Mouse (Mus musculus): ENCODE data around the gene Smtnl1.
A peak's percentile ranks its signal among the peaks of the same experiment; 100 is the strongest.

Gene Smtnl1

DNA sequence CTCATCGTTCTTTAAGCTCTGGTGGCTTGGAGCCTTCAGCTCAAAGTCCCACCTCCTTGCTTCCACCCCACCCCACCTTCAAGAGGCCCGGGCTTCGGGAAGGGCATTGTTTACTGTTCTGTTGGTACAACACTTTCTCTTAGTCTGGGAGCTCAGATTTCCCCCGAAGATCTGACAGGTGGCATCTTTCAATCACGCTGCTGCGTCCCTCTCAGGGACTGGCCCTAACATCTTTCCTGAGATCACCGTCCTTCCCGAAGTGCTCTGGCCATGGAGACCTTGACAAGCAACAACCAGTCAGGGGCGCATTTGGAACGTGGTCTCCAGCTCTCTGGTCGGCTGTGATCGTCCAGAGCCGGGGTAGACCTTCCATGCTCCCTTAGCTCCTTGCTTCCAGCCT is at the start of gene Smtnl1:
Gene Smtnl1 (minus strand): TSS at position 101 of the 400 bp plus-strand sequence.
- DNase-seq, result no peak

DNA sequence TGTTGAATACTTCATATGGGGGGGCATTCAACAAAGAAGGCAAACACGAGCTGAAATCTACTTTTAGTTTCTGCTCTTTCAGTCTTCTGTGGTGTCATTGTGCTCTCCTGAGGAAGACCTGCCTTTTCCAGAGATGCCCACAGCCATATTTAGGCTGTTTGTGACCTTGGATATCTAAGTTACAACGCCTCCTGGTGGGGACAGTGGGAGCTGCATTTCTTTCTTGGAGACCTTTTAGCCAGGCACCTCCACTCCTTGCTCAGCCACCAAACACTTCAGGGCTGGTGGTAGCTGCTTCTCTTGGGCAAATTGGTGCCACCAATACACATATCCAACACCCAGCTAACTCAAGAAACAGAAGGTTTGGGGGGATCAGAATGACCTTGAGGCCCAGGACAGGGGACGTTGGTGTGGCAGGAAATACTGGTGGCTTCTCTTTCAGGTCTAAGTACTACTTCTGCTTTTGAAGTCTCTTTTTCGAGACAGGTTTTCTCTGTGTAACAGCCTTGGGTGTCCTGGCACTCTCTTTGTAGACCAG is 48.2 kb upstream of the Smtnl1 start:
- no peak for DNase-seq

DNA sequence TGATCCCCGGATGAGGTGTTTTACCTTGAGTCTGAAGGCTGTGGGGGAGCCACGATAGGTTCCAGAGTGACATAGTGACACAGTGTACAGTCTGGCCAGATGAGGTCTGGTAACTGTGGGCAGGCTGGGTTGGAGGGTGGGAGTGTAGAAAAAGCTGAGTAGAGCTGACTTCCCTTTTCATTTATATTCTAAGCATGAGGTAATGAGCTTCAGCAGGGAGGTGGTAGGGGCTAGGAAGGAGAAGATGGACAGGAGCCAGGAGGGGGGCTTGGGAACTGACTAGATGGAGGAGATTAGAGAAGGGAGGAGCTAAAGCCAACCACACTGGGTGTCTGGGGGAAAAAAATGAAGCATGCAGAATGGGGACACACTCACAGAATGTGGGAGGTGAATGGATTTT is 46.5 kb upstream of the Smtnl1 start:
- DNase-seq, result no peak

DNA sequence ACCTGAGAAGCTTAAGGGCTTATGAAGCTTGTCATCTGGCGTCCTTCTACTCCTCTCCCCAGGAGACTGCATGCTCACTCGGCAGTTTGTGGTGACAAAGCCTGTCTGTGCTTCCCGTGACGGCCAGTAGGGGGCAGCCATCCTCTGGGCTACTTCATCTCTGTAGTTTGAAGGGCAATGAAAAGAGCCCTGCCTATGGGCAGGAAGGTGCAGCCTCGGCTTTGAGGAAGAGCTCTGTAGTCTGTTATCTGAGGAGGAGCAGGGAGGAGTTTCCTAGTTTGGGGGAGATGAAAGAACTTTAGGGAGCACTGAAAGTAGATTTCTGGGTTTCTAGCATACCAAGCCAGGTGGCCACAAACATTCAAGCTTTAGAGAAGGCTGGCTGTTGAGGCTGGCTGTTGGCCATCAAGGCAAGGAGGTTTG is 46.1 kb upstream of the Smtnl1 start:
- DNase-seq, result peak; percentile 69

DNA sequence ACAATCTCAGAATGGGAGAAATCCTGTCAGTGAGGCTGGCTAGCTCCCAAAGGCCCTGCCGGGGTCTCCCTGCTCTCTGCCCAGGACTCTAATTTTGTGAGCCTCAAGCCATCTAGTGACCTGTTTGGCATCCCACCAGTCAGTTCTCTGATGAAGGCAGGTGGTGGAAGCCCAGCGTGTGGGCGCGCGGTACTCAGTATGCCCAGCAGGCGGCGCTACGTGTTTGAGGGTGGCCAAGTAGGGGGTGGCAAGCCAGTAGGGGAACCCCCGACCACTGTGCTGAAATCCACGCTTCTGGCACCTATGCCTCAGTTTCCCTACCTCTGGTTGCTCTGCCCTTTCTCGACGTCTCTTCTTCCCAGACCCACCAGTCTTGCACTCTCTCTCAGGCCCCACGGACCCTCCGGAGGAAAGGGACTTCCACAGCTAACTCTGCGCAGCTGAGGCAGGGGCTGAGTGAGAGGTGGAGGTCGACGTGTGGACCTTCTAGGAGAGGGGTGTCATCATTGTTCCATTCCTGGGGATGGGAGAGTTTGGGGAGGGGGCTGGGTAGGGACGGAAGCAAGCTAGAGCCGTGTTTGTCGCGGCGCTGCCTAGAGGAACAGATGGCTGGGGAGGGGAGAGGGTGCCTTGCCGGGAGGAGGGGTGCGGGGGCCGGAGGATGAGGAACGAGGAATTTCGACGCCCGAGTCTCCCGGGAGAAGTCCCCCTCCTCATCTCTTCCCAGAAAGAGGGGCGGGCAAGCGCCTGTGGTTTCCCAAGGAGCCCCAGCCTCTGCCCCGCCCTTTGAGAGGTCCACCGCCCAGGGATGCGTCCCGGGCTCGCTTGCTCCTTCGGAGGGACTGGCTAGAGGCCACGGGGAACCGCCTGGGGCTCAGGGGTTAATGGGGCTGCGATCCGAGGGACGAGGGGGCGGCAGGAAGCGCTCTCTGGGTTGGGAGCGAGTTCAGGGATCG is 43.4 kb upstream of the Smtnl1 start:
- peak; percentile 53 for DNase-seq

DNA sequence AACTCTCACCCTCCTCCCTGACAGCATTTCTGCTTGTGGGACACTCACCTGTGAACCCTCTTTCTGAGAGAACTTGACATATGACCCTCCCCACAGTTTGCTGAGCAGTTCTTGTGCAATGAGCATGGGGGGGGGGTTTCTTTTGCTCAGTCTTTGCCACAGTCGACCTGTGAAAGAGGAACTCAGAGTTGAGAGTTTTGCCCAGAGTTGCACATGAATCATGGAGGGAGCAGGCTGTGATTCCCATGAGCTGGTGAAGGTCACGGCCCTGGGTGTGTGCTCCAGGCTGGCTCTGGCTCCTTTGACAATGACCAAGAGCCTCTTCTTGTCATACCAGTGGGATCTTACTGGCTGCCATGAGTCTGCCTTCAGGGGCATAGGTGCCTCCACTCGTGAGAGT is 39.8 kb upstream of the Smtnl1 start:
- DNase-seq, result no peak

DNA sequence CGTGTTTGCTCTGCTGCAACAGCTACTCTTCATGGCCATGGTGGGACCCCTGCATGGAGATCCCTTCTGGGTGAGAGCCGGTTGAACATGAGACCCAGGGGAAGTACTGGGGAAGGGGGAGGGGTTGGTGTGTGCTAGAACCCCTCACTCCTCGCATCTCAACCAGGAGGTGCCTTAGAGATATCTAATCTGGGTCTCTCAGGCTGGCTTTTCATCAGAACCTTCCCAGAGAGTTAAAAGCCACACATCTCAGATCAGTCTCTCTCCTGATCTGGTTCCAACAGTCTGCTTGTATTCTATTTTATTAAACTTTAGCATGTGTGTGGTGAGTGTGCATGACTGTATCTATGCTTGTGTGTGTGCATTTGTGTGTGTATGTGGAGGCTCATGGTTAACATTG is 39.0 kb upstream of the Smtnl1 start:
- DNase-seq, result no peak

DNA sequence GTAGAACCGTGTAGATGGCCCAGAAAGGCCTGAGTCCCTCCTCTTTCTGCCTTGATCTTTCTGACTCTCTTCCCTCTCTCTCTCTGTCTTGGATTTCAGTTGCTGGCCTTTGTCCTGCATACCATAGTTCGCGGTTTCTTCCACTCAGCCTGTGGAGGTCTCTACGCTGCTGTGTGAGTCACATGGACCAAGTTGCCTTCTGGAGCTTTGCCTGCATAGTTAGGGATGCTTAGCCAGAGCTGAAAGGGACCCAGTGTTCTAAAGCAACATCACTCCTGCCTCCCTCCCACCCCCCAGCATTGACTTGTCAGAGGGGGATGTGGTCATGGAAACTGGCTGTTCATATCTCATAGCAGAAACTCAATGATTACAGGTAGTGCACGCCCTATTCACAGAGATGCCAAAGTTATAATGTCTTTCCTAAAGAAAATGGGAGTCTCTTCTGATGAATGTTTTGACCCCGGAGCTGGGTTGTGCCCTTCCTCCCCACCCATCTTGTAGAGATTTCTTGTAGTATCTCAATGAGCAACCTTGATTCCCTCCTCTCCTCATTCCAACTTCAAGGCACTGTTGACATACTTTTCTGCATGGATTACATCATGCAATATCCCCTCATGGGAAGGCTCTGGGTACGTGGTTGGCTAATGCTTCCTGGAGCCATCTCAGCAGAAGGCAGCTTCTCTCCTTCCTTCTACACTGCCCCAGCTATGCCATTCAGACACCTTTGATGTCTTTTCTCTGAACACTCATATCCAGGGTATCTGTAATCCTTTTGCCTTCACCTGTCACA is 37.7 kb upstream of the Smtnl1 start:
- no peak for DNase-seq

DNA sequence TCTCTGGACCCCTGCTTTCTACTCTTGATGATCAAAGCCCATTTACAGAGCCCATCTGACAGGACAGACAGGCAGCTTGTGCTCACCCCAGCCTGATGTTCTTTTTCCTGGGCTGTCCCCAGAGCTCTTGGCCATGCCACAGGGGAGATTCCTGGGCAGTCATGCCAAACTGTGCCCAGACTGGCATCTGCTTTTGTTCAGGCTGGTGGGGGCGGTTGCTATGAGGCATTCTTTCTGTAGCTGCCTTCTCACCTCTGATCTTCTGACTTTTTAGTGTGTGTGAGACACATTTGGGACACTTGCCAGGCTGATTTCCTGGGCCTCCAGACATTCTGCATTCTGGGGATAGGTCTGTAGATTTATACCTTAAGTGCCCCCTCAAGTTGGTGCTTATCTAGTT is 36.1 kb upstream of the Smtnl1 start:
- DNase-seq, result no peak

DNA sequence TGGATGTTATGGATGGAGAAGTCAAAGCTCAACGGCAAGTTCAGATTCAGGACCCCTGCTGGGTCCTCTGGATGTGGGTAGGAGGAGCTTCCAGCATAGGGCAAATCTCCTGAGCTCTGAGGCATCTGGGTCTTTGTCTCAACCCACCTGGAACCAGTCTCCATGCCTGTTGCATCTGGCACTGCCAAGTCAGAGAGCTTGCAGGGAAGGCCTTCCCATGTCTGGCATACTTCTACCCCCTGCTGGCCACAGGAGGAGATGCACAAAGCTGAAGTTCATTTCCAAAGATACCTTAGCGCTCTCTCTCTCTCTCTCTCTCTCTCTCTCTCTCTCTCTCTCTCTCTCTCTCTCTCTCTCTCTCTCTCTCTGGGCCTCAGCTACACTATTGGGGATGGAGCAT is 33.3 kb upstream of the Smtnl1 start:
- DNase-seq, result peak; percentile 66

DNA sequence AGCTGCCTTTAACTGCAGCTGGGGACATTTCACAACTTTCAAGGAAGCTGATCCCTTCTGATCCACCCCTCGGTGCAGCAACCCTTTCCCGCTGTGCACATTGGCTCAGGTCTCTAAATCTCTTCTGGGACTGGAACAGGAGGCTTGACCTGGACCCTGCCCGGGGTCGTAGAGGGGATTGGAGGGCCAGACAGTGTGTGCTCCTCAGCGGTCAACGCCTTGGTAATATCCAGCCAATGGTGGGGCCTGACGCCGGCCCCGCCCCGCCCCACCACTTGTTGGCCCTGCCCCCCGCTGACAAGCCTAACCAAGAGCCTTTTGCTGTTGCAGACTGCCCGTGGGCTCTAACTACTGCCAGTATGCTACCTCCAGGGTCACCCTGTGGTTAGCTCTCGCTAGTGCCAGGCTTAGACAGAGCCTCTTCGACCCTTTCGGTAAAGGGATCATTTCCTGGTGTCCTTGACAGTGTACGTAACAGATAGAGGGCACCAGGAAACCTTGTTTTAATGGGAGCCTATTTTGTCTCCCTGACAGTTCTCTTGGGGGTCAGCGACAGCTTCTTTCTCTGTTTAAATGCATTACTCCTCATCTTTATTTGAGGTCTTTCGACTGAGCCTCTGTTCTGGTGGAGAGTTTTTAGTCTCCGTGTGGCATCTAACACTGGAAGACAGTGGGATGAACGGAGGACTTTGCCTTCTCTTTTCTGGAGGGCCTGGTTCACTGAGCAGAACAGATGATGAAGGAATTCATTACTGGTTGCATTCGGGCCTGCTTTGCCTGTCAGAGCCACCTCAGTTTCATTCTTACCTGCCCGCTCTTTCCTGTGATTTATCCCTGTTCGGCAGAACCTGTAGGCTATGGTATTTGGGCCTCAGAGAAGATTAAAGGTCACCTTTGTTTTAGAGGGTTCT is 28.9 kb upstream of the Smtnl1 start:
- DNase-seq, result peak; percentile 82

DNA sequence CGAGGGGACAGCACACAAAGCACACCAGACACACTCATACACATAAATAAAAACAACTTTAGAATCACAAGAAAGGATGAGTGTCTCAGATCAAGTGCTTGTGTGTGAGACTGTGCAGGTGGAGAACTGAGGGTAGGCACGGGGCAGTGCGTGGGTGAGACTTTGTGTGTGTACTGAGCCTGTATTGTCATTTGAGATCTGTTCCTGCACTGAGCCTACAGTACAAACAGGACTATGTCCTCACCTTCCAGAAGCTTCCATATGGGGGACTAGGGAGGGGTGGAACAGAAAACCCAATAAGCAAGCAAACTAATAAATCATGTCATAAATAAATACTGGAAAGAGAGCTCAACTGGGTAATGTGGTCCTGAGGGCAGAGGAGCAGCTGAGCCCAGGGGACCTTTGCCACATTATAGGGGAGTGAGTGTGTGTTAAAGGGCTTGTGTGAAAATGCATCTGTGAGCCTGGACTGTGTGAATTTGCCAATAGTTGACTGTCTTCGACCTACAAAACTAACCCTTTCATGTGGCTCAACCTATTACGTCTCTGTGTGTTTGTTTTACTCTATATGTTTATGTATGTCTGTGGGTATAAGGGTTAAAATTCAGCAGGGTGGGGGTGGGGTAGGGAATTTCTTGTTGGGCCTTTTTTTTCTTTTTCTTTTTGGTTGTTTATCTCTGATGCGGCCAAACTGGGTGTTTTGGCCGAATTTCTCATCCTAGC is 28.1 kb upstream of the Smtnl1 start:
- no peak for DNase-seq

DNA sequence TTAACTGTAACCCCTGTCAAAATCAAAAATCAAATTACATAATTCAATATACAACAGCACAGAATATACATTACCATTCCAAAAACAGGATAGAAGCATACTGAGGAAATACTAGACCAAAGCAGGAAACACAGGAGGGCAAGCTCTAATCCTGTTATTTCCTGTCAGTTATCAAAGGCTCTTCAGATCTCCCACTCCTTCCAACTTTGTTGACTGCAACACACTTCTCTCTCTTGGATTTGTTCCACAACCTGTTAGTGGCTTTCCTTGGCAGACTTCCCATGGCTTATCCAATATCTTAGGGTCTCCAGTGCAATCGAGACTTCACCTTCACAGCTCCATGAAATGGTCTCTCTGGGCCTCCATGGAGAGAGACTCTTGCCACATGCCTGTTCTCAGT is 22.8 kb upstream of the Smtnl1 start:
- no peak for DNase-seq

DNA sequence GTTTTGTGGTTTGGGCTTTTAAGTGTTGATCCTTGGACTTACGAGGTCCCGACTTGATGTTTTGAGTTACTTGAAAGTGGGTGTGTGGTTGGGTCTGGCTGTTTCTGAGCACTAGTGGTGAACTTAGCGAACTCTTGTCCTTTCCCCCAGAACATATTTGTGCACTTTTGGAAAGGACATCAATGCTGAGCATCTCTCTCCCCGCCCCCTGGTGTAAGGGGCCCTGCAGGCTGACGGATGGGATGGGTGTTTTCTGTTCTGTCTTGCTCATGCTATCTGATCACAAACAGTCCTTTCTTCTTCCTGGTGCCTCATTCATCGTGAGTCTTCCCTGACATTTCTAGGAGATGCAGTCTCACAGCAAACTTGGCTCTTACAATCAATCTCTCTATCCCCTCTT is 21.2 kb upstream of the Smtnl1 start:
- no peak for DNase-seq

DNA sequence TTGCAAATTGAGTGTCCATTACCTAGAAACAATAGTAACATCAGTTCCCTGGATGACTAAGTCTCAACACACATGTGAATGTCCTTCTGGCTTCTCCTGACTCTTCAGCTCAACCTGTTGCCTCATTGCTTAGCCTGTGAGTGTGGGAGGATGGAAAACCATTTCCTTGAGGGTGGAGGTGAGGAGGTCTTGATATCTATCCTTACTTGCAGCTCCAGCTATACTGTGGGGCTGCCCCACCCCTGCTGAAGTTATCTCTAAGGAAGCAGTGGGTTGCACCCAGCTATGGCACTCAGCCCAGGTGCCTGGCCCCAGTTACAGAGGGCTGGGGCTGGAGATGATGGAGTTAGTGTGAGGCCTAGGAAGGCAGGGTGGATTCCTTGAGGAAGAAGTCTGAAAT is 19.5 kb upstream of the Smtnl1 start:
- no peak for DNase-seq

DNA sequence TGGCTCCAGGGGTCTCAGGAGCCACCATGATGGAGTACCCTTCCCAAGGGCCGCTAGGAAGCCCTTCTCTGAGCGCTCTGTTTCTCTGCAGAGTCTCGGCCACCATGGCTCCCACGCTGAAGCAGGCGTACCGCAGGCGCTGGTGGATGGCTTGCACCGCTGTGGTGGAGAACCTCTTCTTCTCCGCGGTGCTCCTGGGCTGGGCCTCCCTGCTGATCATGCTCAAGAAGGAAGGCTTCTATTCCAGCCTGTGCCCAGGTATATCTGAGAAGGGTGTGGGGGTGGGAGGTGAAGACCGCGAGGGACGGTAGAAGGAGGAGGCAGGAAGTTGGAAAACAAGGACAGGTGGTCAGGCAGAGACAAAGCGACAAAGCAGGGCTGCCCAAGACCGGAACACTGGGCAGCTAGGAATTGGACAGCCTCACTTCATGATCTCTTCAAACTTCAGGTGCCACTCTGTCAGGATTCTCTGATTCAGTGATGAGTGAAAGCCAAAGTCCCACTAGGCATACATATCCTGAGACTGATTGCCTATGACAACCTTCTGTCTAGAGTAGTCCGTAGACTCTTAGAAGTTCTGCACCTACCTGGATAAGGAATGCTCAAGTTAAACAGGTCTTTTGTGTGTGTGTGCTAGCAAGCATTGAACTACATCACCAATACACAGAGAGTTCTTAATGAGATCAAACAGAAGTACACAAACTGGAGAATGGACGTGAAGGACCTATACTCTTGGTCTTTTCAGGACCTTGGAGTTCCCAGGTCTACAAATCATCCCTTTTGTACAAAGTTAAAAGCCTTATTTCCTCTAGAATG is 18.5 kb upstream of the Smtnl1 start:
- no peak for DNase-seq

DNA sequence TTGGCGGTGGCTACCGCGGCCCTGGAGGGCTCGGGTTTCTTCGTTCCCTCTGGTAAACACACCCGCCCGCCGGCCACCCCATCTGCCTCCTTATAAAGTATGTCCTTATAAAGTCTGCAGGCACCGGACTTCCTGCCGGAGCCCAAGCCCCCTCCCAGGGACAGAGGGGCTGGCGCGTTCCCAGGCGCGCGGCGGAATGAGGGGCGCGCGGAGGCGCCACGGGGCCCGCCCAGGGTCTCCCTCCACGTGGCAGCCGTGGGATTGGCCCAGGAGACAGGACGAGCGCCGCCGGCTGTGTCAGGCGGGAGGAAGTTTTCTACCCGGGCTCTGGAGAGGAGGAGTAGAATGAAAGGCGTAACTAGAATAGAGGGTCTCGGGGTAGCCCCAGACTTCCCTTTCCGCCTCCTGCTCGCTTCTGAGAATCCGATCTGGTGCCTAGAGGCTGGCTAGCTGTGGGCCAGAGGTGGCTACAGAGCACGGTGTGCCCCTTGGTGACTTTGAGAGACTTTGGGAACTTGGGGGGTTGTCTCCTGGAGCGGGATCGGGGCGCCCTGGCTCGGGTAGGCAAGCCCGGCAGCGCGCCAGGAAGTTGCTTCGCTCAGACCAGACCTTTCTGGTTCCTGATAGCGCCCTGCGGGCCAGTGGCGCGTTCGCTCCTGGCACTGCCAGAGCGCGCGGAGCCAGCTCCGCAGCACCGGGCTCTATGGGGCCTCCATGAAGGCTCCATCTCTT is 17.7 kb upstream of the Smtnl1 start:
- peak; percentile 81 for DNase-seq

DNA sequence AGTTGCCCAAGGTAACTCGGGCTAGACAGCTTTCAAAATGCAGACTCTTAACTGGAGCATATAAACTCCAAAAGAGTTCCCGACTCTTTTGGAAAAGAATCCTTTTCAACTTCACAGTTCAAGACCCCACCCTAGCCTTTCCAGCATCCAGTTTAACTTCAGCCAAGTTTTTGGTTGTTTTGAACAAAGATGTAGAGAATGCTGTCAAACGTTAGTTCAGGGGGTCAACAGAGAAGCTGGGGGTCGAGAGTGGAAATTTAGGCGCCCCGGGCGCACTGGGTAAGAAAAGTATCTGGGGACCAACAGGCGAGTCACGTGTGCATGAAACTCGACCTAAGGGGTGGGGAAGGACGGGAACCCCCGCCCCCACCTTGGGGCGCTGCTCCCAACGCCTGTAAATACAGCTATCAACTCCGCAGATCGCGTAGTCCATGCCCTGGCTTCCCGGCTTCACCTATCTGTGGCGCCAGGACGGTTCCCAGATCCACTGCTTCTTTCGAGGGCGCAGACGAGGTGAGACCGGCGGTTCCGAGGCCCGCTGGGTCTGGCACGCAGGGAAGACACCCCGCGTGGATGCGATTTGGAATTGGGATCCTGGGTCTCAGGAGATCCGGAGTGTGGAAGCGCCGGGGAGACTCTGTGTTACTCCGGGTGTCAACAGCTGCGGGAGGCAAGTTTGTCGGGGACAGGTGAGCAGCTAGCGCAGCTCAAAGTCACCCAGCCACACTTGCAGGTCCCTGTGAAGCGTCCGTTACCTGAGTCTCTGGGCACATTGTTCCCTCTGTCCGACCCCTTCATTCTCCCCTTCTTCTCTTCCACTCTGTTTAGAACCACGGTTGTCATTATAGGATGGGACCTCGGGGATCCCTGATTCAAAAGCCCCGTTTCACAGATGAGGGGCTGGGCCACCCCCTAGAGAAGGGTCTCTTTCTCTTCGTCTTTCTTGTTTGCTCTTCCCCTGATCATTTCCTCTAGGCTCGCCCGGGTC is 16.8 kb upstream of the Smtnl1 start:
- peak; percentile 28 for DNase-seq

DNA sequence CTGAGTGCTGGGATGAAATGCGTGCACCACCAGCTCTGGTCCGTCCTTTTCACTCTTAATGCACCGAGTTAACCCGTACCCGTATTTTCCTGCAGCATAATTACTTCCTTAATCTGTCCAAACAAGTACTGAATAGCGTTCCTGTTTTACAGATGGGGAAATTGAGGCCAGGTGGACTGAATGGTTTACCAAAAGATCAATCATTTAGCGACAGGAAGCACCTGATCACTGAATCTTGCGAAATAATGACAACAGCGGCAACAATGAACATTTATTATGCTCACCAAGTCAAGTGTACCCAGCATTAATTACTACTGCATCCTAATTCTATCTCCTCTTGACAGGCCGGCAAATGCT is 16.1 kb upstream of the Smtnl1 start, which contains the start of gene Slc43a1:
Gene Slc43a1 (plus strand): TSS at position 258 of the 357 bp plus-strand sequence.
- DNase-seq, result no peak
